Mouse (Mus musculus) left cerebral cortex, postnatal 36 days (tissue): ENCODE measurements at regions not wholly inside any gene's neighbourhood (a gene's known extent, or its start where the extent isn't known, plus 50 kb on each side); places are given as distances from the start of the nearest gene placed in this dataset.
"Not testable (repeated sequence)": the region's sequence is repeated elsewhere in the genome, so short reads cannot be mapped to it uniquely, and the experiment has no call there.

ENCODE experiments used
- DNase-seq, 2 experiments: peaks; one replicate each; pipeline ENCODE4 v3.0.0; 2021 to 2022; ENCODE audit warnings: low spot score in 2 of 2, mixed read lengths in 1 of 2
- intact Hi-C: fragments of 180-260 bp; cut with DNase I; formaldehyde crosslinking; loops from one replicate; pipeline ENCODE4 v1.15.1; 2025

DNA sequence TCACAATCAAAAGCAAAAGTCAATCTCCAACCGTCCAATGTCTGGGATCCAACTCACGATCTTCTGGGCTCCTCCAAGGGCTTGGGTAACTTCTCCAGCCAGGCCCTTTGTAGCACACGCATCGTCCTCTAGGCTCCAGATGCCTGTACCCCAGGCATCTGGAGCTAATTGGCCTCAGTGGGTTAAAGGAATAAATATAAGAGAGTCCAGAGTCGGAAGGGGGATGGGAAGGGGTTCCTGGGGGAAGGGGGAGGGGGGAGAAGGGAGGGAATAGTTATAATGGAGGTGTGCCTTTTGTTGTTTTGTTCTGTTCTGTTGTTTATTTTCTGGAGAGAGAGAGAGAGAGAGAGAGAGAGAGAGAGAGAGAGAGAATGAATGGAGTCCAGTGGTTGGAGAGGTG is 168.8 kb upstream of the Six2 start:
- intact Hi-C loops, DNase-seq: not testable (repeated sequence)

DNA sequence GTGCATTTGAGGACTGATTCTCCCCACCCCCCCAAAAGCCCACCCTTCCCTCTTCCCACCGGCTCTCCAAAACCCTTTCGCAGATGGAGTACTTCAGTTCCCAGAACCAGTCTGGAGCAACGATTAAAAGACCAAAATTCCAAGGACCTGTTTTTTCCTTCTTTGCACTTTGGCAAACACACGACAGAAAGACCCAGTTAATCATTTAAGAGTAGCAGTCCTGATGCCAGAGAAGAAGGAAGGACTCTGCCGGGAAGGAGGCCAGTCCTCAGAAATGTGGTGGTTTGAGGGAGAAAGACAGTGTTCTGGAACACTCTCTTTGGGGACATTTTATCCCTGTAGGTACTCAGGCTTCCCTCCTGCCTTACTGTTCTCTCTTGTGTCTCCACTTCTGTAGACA is 165.1 kb upstream of the Six2 start:
- intact Hi-C loops: no loop called here
- no peak for DNase-seq

DNA sequence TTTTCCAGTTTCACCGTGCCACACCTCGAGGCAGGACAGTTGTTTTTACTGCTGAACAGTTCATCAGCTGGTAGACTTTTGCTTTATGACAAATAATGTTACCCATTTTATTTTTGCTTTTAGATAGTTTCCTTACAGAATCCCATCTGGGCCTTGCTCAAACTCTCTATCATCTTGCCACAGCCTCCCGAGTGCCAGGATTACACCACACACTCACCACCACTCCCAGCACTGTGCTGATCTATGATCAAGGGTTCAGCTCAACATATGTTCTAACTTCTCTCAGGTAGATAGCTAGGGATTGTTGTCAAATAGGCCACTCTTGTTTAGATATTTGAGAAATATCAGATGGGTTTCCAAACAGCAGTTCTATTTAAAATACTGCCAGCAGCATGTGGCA is 160.5 kb upstream of the Six2 start:
- no peak for DNase-seq
- intact Hi-C loops: no loop called here

DNA sequence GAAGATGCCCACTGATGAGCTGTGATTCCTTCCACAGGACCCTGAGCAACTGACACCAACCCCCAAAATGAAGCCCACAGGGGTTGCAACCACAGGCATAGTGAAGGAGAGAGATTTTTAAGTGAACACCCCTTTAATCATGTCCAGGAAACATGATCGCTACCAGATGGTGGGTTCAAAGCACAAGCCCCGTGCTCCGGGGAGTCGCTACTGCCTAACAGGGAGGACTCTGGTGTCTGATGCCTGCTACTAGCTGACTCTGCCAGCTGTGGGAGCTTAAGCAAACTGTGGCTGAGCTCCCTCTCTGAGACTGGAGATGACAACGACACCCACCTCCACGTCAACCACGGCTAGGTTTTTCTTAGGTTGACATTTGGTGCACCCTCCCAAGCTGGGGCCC is 159.7 kb upstream of the Six2 start:
- intact Hi-C loops: no loop called here
- no peak for DNase-seq

DNA sequence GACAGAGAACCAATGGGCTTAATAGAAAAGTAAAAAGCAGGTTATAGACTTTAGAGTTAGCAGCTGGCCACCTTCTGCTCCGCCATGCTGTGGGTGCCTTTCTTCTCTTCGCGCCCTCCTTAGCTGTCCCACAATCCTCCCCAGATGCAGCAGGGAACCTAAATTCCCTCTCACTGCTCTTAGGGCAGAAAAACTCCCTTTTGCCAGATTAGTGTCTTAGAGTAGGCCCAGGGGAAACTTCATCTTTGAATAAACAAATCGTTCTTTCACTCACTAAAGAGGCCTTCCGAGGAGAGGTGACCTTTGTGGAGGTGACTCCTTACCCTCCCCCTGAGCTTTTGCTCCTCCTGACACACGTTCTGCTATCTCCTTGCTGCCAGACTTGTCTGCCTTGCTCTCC is 157.0 kb upstream of the Six2 start:
- no peak for DNase-seq
- intact Hi-C loops: no loop called here

DNA sequence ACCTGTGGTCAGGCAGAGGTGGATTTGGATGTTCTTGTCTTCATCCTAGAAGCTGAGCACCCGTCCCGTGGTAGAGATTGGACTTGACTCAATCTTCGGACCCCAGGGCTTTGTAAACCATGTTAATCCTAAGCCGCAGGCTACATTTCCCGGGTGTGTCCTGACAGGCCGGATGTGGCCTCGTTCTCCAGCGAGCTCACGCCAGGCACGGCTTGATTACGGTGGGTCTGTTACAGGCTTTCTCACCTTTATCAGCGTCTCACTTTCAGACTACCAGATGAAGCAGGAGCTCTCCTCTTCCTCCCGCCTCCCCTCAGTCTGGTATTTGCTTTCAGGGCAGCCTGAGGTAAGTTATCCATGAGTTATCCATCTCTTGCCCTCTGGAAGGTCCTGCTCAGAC is 156.4 kb upstream of the Six2 start:
- intact Hi-C loops: no loop called here
- DNase-seq: no peak

GRCm38 (mm10) chr17:85823036-85823435 is 135.0 kb upstream of the Six2 start:
- no peak for DNase-seq
- intact Hi-C loops: no loop called here

DNA sequence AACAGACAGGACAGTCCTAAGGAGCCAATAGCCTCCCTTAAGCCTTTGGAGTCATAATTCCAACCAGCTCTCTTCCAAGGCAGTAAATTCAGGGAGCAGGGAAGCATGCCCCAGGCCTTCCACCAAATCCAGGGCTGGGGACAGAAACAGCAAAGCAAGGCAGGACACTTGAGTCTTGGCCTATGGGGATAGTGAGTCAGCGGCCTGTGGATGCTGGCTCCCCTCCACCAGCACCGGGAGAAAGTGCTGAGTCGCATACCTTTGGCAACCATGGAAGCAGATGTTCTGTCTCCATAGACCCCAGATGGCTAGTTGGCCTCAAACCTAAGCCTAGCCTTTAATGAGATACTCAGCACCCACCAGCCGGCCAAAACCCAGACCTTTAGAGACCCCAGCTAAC is 133.8 kb upstream of the Six2 start:
- DNase-seq: no peak
- intact Hi-C loops: no loop called here

GRCm38 (mm10) chr17:85818098-85818855 is 130.2 kb upstream of the Six2 start:
- intact Hi-C loops: no loop called here
- DNase-seq: no peak

DNA sequence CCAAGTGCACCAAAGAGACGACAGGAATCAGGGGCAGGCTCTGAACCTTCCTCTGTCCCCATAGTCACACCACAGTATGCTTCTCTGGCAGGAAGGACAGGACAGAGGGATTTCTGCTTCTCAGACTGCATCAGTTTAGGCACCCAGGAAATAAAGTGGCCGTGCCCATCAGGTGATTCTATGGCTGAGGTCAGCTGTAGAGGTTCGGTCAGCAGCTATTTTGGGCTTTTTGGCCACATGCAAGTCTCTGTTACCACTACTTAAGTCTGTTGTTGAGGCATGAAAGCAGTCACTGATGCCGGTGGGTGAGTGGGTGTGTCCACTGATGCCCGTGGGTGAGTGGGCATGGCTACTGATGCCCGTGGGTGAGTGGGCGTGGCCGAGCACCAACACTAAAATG is 128.4 kb upstream of the Six2 start:
- intact Hi-C loops: no loop called here

GRCm38 (mm10) chr17:85816056-85816455 is 128.0 kb upstream of the Six2 start:
- no peak for DNase-seq
- intact Hi-C loops: no loop called here

More for the DNA sequence above, 128.4 kb upstream of the Six2 start:
- no peak for DNase-seq

DNA sequence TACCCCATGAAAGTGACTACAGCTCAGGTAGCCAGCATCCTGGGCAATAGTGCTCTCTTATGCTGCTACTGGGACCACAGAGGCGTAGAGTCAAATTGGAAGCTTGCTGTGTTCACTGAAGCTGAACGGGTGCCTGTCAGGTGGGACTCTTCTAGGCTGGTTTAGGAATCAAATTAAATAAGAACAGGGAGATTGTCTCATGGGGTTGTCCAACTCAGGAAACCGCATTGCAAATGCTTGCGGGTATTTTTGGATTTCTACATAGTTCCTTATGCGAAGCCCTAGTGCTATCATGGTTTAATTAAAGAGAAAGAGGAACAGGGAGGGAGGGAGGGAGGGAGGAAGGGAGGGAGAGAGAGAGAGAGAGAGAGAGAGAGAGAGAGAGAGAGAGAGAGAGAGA is 120.5 kb upstream of the Six2 start:
- intact Hi-C loops: no loop called here
- DNase-seq: no peak

DNA sequence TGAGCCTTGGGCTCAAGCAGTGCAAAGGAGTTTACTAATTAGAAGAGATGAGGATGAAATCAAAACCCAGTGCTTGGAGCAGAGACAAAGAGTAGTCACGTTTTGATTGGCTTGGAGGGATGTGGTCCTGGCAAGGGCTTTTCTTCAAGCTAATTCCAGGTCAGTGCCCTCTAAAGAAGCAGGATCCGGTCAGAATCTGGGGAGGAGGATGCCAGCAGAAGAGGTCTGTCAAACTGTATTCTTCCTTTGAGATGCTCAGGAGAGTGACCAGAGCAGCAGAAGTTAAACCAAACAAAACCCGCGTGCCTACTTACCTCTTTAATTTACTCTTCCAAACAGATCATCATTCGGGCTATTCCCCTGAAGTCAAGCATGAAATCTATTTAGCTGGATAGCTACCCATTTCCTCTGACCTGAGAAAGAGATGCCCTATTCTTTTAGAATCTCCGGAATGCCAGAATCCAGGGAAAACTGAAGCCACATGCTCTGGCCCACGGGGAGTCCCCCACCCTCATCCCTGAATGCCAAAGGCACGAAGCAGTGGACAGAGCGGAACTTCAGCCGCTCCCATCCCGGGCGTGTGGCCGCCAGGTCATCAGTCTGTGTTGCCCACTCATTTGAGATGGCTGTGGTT is 117.8 kb upstream of the Six2 start:
- intact Hi-C loops: no loop called here
- DNase-seq: no peak

GRCm38 (mm10) chr17:85804631-85805030 is 116.6 kb upstream of the Six2 start:
- DNase-seq: no peak
- intact Hi-C loops: no loop called here

DNA sequence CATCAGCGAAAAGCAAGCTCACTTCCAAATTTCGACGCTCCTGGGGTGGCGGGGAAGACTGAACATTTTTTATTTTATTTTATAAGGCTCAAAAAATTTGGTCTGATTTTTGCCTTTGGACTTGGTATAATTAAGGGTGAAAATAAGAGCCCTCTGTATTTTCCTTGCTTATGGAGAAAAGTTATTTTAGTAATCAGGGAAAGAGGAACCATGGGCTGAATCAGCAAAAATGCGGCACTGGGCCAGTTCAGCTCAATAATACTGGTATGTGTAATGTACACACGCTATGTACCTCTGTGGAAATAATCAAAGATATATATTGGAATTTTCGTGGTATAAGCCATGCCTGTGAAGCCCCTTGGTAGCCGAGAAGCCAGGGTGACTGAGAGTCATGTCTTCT is 113.7 kb upstream of the Six2 start:
- DNase-seq: no peak
- intact Hi-C loops: no loop called here

- DNase-seq: no peak
- intact Hi-C loops: no loop called here
These were observed 113.1 kb upstream of the Six2 start for GRCm38 (mm10) chr17:85801079-85801605.

GRCm38 (mm10) chr17:85800357-85801078 is 112.4 kb upstream of the Six2 start:
- intact Hi-C loops: no loop called here
- DNase-seq: no peak

- intact Hi-C loops: loop anchor here (5.0 kb wide), 2 partner anchors 108 to 193 kb away; no protein-coding TSS in a partner anchor
- DNase-seq: peak in 1 of 2 experiments; percentile 13
These were observed 111.8 kb upstream of the Six2 start for GRCm38 (mm10) chr17:85799865-85800356.

DNA sequence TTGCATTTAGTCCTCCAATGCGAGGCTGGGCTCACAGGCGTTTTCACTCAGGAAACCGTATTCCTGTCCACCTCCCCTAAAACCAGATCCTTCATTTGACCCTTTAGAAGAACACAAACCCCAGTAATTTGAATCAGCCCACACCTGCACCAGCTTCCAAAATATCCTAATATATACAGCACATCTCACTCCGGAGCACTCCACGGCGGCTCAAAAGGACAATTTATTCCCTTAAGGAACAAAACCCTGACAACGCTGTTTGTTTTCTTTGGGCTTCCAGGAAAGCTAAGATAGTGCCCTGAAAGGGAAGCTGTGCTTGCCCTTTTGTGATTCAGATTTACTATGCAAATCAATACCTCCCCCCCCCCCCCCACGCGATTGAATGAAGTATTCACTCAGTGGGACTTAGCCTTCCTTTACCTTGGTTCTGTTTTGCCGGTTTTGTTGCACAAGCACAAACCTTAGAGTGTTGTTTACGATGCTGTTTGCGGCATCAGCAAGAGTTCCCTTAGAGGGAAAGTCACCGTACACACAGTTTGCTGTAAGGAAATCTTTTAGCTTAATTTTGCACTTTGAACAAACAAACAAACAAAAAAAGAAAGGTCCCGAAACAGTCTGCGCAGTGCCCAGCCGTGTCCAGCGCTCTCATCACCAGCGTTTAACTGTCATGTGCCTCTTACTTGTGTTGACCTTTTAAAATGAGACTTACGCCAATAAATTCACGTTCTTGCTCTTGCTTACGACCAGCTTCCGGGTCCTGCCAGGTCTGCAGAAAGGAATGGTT is 111.2 kb upstream of the Six2 start:
- intact Hi-C loops: loop anchor here (5.0 kb wide), 2 partner anchors 107 to 192 kb away; no protein-coding TSS in a partner anchor
- no peak for DNase-seq

DNA sequence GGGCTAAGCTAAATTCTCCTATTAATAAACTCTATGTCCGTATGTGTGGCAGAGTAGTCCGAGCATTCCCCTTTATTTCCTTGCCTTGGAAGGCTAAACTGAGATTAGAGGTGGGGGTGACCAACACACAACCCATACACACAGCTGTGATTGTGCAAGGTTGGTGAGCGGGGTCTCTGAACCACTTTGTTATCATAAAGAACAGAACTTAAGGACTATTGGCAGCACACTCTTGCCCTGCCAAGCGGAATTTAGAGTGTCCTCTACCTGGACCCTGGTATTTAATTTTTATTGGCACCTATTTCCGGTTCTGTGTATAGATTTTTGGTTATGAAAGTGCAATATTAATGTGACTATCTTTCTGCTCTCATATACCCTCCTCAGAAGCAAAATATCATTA is 109.7 kb upstream of the Six2 start:
- intact Hi-C loops: loop anchor here (5.0 kb wide), 2 partner anchors 105 to 190 kb away; no protein-coding TSS in a partner anchor
- DNase-seq: no peak
